Mouse (Mus musculus) adrenal gland, postnatal 10 days (tissue): Measurements from ENCODE around the gene Zscan18. TPM values are rescaled to one million over a fixed set of nuclear protein-coding genes. Genes with fewer than 3 reads are reported as not detected.
"Not testable (repeated sequence)": the region's sequence is repeated elsewhere in the genome, so short reads cannot be mapped to it uniquely, and the experiment has no call there.

Source experiments
- DNase-seq: peaks from one replicate; pipeline ENCODE4 v3.0.0; 2021; ENCODE audit warnings: mixed read lengths
- long read RNA-seq, 2 experiments: library from polyadenylated mRNA; stranded (forward); transcript quantifications; one replicate each; pipeline ENCODE4 v2.0.0; 2021
- total RNA-seq, 2 experiments: library from RNA; stranded (reverse); gene quantifications; 2 replicates each; pipeline ENCODE4 v1.2.3; 2021

Gene Zscan18
- total RNA-seq, result 1 to 10 TPM; 2.5 to 5.0 TPM
- long read RNA-seq, experiment 1, partial matches to known transcripts, result 0 of 2 reads
- long read RNA-seq, experiment 1, other reads (novel, unspliced or antisense), result 1 of 2 reads
- long read RNA-seq, experiment 2, partial matches to known transcripts, result 0 of 2 reads
- long read RNA-seq, experiment 2, other reads (novel, unspliced or antisense), result 1 of 2 reads

DNA sequence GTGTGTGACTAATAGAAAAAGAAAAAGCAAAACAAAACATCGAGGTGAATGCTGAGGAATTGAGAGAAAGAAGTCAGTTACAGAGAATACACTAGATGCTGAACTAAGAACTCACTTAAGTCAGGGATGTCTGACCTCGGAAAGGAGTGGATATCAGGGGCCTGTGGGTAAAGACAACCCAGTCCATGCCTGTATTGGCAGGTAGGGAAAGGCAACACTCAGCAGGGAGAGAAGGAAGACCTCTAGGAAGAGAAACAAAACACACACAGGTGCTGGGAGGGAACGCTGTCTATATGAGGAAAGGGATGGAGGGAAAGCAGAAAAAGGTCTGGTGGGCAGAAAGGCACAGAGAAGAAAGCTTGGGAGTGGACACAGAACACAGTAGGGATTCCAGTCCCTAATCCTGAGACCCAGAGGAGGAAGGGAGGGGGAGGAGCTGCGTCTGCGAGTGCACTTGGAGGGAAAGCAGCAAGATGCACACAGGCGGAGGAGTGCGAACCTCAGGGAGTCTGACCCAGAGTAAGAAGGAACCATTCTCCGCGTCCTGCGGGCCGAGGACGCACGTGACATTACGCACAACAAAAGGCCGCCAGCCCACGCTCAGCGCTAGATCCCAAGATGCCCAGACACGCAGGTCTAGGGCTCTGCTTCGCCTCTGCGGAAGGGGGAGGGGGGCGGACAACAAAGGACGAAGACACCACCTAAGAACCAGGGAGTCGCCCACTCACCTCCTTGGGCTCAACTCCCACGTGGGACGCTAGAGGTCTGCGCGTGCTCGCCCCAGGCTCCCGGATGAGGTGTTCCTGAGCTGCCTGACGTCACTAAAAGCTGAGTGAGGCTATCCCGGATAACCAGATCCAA, at the start of gene Zscan18:
TSS of gene Zscan18 (minus strand) at position 770 of the 861 bp plus-strand sequence.
- peak; percentile 82 for DNase-seq

DNA sequence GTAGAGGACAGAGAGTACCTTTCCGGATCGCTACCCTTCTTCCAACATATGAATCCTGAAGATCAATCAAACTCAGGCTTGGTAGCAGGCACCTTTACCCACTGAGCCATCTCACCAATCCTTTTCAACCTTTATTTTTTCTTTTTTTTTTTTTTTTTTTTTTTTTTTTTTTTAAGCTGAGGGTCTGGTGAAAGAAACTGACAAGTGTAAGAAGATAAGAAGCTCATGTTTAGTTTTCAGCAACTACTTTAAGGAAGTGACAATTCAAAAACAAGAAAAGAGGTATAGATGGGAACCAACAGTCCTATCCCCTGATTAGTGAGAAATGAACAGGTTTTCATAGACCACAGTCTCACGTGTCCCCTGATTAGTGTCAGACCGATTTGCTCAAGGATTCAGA, 32.3 kb upstream of the Zscan18 start:
- DNase-seq, result no peak

DNA sequence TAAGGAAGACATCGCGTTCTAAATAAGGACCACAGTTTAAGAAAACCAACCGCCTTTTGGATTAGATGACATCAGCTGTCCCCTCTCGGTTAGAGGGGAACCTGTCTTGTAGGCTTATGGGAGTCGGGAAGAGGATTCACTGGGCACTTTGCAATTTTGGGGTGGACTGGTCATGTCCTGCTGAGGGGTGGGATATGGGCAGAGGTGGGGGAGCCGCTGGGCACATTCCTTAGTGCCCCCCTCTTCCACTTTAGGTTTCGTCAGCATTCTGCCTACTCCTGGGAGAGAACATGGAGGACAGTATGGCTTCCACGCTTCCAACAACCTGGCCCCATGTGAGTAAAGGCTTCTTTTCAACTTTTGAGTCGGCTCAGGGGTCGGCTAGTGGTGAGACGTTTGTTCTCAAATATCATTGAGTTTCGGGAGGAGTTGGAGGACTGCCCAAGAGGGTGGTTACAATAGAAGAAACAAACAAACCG, 31.8 kb upstream of the Zscan18 start:
- peak; percentile 26 for DNase-seq

DNA sequence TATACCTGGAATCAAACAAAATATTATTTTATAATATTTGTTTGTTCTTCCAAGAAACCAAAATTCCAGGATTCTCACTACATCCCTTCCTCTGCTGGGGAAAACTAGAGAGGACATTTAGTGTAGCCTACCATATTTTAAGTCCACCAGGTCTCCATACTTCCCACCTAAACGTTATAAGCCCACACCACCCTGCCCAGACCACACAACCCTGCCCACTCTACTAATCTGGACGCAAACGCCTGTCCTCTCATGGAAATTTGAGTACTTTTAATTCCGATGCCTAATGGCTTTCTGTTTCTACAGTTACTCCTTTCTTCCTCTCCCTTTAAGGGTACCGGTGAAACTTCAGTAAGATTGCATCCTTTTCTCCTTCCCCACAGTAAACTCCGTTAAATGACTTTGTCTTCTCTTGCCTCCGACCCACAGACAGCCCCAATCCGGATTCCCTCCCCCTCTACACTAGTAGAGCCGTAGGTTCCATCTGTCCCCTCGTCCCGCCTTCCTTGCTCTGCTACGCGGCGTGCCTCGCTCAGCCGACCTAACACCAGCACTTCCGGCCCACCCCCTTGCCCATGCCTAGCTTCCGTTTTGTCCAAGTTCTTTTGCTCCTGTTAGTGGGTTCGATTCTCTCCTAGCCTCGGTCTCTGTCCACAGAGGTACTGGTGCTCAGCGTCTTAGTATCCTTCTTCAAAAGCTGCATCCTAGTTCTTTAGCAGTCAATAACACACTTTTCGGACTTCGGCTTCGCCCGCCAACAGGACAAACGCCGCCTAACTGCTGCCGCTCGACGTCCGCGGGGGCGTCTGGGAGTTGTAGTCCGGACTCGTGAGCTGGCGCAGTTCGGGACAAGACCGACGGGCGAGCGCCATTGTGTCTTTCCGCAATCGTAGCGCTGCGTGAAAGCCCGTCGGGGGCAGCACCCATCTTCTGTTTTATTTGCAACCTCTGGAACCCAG, 31.0 kb upstream of the Zscan18 start, which contains the start of gene Zfp110:
TSS of gene Zfp110 (plus strand) at position 600 of the 959 bp plus-strand sequence.
- peak; percentile 93 for DNase-seq

DNA sequence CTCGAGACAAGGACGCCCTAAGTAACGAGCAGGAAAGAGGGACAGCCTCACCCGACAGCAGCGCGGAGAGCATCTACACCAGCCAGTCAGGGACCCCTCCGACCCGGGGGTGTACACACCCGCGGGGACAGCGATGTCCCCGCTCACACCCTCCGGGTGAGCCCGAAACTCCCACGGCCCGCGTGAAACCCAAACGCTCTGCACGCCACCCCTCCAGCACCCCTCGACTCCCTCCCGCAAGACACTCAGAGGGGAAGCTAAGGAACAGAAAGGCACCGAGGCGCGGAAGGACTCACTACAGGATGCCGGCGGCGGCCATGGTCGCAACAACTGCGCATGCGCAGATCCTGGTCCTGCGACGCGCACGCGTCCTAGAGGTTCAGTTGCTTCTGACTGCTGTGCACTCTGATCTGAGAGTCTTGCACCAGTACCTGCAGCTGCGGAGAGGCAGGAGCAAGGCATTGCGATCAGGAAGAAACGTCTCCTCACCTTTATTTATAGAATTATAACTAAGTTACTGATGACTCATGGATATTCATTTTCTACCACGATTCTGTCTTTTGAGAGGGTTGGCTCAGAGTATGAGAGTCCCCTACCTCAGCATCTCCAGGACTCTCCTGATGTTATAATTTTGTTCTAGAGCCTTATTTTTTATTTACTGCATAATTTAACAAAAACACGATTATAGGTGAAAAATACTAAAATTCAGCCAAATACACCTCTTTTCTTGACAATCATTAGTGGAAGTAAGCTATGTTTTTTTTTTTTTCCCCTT, 15.3 kb upstream of the Zscan18 start, which contains the start of gene Zfp329:
TSS of gene Zfp329 (minus strand) at position 338 of the 775 bp plus-strand sequence.
- peak; percentile 92 for DNase-seq

DNA sequence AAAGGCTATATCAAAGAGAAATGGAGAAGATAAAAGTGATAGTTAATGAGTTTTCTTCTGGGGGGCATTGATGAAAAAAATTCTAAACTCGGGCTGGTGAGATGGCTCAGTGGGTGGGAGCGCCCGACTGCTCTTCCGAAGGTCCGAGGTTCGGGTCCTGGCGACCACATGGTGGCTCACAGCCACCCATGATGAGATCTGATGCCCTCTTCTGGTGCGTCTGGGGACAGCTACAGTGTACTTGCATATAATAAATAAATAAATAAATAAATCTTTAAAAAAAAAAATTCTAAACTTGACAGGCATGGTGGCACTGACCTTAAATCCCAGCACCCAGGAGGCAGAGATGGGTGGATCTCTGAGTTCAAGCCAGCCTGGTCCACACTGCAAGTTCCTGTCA, 12.1 kb upstream of the Zscan18 start:
- no peak for DNase-seq

DNA sequence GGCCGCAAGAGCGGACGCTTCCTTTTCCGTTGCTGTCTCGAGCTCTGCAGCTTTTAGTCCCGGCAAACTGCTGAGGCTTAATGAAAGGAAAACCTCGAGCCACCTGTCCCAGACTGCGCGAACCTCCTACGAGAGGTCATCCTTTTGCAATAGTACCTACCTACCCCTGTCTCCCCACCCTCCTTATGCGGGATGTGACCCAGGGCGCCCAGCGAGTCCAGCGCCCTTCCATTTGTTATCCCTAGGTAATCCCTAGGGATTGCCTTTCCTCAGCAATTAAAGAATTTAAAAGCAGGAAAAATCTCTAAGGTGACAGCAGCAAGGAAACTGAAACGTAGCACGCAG, 264 bp upstream of the Zscan18 start:
- no peak for DNase-seq

DNA sequence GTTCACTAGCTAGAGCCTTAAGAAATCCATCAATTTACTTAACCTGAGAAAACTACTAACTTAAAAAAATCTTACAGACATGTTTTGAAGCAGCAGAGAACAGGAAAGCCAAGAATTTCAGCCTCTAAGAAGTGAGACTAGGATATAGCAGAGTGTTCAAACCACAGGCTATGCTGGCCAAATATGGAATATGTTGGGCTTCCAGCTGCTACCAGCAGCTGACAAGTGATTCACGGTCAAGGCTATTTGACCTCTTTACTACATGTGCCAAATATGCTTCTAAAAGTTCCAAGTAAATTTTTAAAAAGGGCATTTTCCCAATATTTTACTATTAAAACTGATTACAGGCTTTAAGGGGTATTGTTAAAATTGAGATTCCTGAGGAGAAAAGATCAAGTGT, 3.9 kb downstream of the Zscan18 start:
- DNase-seq, result no peak

DNA sequence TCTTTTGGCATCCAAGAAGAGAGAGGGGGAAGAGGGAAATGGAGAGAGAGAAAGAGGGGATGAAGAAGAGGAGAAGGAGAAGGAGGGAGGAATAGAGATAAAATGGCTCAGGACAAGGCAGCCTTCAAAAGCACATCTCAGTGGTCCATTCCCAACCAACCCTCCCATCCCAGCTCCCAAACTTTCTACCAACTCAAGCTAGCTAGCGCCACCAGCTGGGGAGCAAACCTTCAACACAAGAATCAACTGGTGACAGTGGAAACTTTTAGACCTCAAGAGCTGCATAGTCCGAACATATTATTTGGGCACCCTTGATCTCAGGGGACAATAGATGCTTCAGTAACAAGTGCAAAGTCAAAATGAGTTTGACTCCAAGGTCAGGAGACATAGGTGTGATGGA, 5.5 kb downstream of the Zscan18 start:
- DNase-seq, result no peak

DNA sequence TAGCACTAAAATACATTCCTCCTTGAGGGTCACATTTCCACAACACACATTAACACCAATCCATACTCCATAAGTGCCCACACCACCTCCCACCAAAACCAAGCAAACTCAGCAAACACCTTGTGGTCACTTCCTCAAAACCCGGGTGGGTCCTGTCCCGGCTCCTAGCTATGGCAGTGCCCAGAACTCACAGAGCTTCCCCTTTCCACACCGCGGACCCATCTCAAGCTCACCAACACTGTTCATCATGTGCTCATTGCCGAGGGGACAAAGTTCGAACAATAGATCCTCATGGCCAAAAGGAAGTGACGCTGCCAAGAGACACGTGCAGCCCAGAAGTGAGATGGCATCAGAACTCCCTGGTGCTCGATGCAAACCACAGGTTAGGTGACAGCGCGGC, 10.8 kb downstream of the Zscan18 start:
- not testable (repeated sequence) for DNase-seq

DNA sequence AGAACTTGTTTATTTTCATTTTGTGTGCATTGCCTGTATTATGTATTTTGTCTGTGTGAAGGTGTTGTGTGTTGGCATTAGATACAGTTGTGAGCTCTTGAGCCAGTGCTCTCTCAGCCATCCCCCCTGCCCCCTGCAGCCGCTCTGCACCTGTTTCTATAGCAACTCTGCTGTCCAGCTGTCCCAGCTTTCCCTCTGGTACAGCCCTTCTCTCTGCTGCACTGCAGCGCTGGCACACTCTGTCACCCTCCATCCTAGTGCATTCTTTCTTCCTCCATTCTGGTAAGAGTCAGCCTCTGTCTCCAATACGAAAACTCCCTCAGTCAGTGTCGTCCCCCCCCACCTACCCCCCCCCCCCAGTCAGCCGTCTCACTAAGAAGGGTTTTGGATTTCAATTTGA, 15.4 kb downstream of the Zscan18 start:
- DNase-seq, result no peak

DNA sequence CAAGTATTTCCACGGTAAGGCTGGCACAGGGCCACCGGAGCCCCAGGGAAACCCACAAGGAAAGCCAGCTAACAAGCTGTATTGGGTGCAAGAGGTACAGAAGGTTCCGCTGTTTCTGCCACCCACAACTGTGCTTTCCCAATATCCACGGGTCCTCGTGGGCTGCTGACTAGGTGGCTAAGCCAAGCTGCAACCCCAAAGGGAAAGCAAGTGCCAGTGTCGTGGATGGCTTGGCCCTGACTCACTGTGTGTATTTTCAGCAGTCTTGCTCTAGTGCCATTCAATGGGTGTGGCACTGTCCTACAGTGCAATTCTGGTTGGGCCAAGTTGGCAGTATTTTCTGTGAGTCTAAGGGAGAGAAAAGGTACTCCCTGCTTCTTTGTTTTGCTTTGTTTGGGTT, 16.1 kb downstream of the Zscan18 start:
- peak; percentile 16 for DNase-seq

DNA sequence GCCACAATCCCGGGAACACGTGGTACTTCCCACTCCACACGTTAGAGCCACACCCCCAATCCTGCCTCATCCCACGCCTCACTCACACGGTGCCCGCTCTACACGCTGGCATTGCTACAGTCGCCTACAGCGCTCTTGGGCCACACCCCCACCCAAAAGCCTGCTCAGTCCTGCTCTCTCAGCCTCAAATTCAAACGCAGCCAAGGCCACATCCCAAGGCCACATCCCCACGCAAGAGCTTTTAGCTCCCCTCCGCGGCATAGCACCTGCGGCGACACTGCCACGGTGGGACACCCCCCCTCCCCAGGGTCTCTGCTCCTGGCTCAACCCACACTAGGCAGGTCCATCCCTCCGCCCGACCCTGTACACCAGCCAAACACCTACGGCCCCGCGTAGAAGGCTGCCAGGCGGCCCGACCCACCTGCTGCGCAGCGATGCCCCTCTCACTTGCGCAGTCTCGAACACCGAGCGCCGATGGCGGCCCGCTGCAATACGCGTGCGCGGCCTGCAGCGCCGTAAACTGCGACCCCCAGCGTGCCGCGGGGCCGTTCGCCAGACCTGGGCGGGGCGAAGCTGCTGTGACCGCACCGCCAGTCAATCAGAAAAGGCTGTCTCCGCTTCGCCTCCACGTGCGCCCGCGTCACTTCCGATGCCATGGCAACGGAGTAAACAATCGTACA, 23.1 kb downstream of the Zscan18 start:
- DNase-seq, result peak; percentile 86

DNA sequence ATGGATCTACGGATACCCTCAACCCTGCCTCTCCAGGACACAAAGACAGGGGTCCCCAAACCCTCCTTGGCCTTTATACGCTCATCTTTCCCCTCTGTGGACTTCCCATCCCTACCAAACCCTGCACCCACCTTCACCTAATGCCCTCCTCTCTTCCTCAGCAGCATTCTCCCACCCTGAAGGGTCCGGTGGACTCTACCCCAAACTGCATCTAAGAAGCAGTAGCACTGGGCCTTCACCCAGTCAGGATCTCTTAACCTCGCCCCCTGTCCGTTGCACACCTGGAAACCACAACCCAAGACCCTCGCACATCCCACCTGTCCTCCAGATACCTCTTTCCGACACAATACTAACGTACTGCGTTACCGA, 23.7 kb downstream of the Zscan18 start:
- no peak for DNase-seq

DNA sequence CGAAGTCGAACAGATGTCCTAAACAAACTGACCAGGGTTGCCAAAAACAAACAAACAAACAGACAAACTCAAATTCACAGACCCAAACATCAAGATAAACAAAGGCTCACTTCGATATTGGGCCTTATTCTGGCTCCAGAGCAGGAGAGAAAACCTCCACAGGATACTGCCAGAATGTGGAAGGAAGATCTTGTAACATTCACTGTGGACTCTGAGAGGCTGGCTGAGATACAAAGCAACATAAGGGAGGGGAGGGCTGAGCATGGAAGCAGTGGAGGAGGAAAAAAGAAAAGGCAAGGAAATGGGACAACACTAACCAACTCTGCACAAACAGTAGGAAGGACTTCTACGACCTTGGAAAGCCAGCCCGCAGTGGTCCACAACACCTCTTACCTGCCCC, 24.3 kb downstream of the Zscan18 start:
- no peak for DNase-seq

DNA sequence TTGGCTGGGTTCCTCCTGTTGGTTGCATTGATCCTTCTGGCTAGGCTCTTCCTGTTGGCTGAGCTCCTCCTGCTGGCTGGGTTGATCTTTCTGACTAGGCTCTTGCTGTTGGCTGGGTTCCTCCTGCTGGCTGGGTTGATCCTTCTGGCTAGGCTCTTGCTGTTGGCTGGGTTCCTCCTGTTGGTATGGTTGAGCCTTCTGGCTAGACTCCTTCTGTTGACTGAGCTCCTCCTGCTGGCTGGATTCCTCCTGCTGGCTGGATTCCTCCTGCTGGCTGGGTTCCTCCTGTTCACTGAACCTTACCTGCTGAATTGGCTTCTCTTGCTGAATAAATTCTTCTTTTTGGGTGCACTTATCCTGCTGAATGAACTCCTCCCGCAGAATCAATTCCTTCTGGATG, 28.8 kb downstream of the Zscan18 start:
- peak; percentile 64 for DNase-seq

DNA sequence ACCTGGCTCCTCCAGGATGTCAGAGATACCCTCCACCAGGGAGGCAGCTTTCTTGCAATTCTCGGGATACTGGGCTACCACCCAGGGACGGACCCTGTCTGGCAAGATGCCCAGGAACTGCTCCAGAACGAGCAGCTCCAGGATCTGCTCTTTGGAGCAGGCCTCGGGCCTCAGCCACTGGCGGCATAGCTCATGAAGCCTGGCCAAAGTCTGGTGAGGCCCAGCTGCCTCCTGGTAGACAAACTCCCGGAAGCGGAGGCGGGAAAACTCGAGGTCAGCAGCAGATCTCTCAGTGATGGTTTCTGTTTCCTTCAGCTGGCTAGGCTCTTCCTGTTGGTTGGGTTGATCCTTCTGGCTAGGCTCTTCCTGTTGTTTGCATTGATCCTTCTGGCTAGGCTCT, 29.3 kb downstream of the Zscan18 start:
- no peak for DNase-seq

DNA sequence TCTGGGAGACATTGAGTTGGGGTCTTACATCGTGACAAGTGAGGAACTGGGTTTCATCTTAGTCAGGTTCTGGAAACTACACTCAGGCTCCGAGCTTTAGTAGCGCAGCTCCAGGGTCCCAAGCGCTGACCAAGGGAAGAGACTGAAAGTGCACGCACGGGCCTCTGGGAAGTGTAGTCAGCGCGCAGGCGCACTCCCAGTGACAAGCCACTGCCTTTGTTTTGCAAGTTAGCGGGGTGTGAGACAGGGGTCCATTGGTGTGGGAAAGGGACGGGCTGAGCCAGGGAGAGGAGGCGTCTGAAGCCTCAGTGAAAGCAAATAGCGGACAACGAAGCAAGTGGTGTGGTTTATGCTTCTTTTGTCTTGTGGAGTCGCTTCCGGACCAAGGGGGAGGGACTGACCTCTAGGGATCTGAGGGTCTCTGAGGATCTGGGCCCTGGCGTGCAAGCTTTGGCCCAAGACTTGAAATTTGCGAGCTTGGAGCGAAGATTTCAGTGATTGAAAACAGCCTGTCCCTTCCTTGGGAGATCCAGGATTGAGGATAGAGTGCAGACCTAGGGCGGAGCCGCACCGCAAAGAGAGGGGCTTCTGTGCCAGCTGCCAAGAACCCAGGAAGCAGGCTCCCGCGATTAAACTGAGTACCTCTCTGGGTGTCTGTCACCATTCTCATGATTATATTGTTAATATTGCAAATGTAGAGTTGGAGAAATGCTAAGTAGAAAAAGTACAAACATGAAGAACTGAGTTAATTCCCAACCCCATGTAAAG, 53.8 kb downstream of the Zscan18 start:
- DNase-seq, result no peak

DNA sequence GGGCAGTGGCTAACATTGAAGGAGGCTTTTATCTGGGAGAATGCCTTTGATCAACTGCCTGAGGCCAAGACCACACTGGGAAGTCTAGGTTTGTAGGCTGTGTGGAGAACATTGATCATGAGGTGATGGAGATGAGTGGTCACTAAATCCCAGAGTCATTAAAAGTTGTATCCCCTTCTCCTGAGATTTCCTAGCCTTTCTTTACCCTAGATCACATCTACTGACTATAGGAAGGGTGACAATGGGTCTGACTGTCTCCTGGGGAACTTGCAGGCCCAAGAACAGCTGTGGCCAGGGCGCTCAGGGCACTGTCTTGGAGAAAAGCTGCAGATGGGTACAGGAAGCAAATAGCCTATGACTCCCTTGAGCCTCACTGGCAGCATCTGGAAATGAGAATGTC, 68.5 kb downstream of the Zscan18 start, which contains the start of gene Vmn2r56:
TSS of gene Vmn2r56 (minus strand) at position 101 of the 400 bp plus-strand sequence.
- no peak for DNase-seq
